Mouse (Mus musculus): ENCODE measurements around the gene Pkm. TPM values are rescaled to one million over a fixed set of nuclear protein-coding genes. Genes with fewer than 3 reads are reported as not detected.

Pkm gene
- total and polyA plus RNA-seq, 3 experiments = 71.6 to 2,746 (median 710) TPM

DNA sequence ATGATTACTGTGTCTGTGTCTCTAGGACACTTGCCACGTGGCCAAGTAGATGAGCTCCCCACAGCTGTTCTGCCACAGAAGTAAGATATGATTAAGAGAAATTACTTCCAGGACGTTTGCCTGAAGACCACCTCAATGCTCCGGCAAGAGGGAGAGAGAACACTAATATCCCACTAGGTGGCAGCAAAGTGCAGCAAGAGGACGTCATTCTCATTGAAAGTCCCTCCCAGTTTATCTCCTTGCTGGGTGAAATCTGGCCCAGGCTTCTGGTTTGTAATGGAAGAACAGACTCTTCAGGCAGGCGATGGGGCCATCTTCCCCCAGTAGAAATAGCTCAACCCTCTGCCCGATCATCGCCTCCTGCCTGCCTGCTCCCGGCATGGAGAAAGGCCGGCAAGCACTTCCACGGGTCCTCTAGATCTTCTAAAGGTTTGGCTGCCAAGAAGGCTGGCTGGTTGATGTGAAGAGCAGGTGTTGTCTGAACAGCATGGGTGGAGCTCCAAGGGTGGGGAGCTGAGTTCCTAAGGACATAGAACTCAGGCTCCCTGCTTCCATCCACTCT is 67.0 kb downstream of the Pkm start:
- no peaks in the 10 kb centered on the region for H3K36me3 ChIP-seq (ENCODE audit: control insufficient read depth in 1 of 2, insufficient read depth in 2 of 2, low read length in 2 of 2)
- no peak overlapping the region for H3K27ac ChIP-seq (ENCODE audit: control insufficient read depth, low read depth, low read length)
- H3K27me3 ChIP-seq (ENCODE audit: control insufficient read depth in 1 of 2, insufficient read depth in 2 of 2, low read length in 2 of 2) = no peaks in the 10 kb centered on the region; a peak in 1 of 4 replicates
- H3K9me3 ChIP-seq (replicated peaks; ENCODE audit: insufficient read depth, low read length) = no peaks in the 10 kb centered on the region
- no peak overlapping the region for H3K9ac ChIP-seq (ENCODE audit: control insufficient read depth, low read depth, low read length, poor library complexity, severe bottlenecking)
- H3K4me1 ChIP-seq (ENCODE audit: control insufficient read depth in 1 of 2, insufficient read depth in 2 of 2, low read length in 2 of 2) = peaks cover 0 to 3% of the 10 kb centered on the region in 2 experiments; a peak in 1 of 4 replicates
- no peak overlapping the region for H3K4me3 ChIP-seq (ENCODE audit: control insufficient read depth in 1 of 2, insufficient read depth in 1 of 2, low read depth in 2 of 2, low read length in 2 of 2)
- DNase-seq (ENCODE audit: low read depth, low spot score) = peak; percentile 93
- no peaks in the 10 kb centered on the region for H3K79me2 ChIP-seq (ENCODE audit: control insufficient read depth, insufficient read depth, low read length, poor library complexity)
- TF ChIP-seq UBTF (IDR thresholded peaks at IDR 0.05; ENCODE audit: borderline replicate concordance, insufficient read depth, low read depth, low read length) = no peak
- TF ChIP-seq MYB (IDR thresholded peaks at IDR 0.05; ENCODE audit: low read depth, low read length) = no peak
- no peak for TF ChIP-seq TCF12 (IDR thresholded peaks at IDR 0.05; ENCODE audit: low read depth, low read length)
- TF ChIP-seq BHLHE40 (IDR thresholded peaks at IDR 0.05; ENCODE audit: borderline replicate concordance, low read depth, low read length) = 0 out of 2 replicates have a peak, but pooled peaks have one; percentile 12
- no peak for TF ChIP-seq GABPA (IDR thresholded peaks at IDR 0.05; ENCODE audit: low read depth, low read length)
- no peak for TF ChIP-seq POLR2A (IDR thresholded peaks at IDR 0.05; ENCODE audit: control insufficient read depth in 1 of 2, insufficient read depth in 1 of 2, low read depth in 1 of 2, low read length in 2 of 2, poor library complexity in 1 of 2)
- peak; percentile 66; the same call in 1 of the 2 replicates for TF ChIP-seq SIN3A (IDR thresholded peaks at IDR 0.05; ENCODE audit: low read length)
- TF ChIP-seq HCFC1 (IDR thresholded peaks at IDR 0.05; ENCODE audit: low read depth, low read length) = no peak
- peak; percentile 100 for TF ChIP-seq RAD21 (IDR thresholded peaks at IDR 0.05; ENCODE audit: low read depth, low read length)
- TF ChIP-seq RCOR1 (IDR thresholded peaks at IDR 0.05; ENCODE audit: low read depth, low read length) = peak; percentile 50; the same call in 1 of the 2 replicates
- TF ChIP-seq MXI1 (IDR thresholded peaks at IDR 0.05; ENCODE audit: low read depth, low read length) = peak; percentile 63
- no peak for TF ChIP-seq NRF1 (IDR thresholded peaks at IDR 0.05; ENCODE audit: insufficient read depth, low read depth, low read length, poor library complexity, severe bottlenecking)
- no peak for TF ChIP-seq ZNF384 (IDR thresholded peaks at IDR 0.05; ENCODE audit: low read depth, low read length)
- TF ChIP-seq ZMIZ1 (IDR thresholded peaks at IDR 0.05; ENCODE audit: low read depth, low read length) = no peak
- no peak for TF ChIP-seq CHD1 (IDR thresholded peaks at IDR 0.05; ENCODE audit: low read depth, low read length)
- peak; percentile 78 to 97 (median 85) for TF ChIP-seq CTCF (IDR thresholded peaks at IDR 0.05 in 2 of 3, conservative IDR thresholded peaks at IDR 0.05 in 1 of 3; ENCODE audit: control insufficient read depth in 1 of 3, insufficient read depth in 1 of 3, low read depth in 2 of 3, low read length in 3 of 3, poor library complexity in 1 of 3, severe bottlenecking in 1 of 3)
- TF ChIP-seq KAT2A (conservative IDR thresholded peaks at IDR 0.05; ENCODE audit: low read depth, low read length) = no peak
- no peak for TF ChIP-seq NELFE (IDR thresholded peaks at IDR 0.05; ENCODE audit: low read depth, low read length)
- no peak for TF ChIP-seq EP300 (IDR thresholded peaks at IDR 0.05; ENCODE audit: low read depth in 1 of 2, low read length in 2 of 2)
- no peak for TF ChIP-seq POLR2AphosphoS5 (IDR thresholded peaks at IDR 0.05; ENCODE audit: borderline replicate concordance, low read depth, low read length)
- TF ChIP-seq CHD2 (IDR thresholded peaks at IDR 0.05; ENCODE audit: low read length) = no peak
- TF ChIP-seq ELF1 (IDR thresholded peaks at IDR 0.05; ENCODE audit: low read depth, low read length) = no peak
- TF ChIP-seq TBP (IDR thresholded peaks at IDR 0.05; ENCODE audit: low read depth, low read length) = no peak
- no peak for TF ChIP-seq MEF2A (IDR thresholded peaks at IDR 0.05; ENCODE audit: extremely low read depth, insufficient replicate concordance, low read depth, low read length, poor library complexity, severe bottlenecking)
- TF ChIP-seq MAX (IDR thresholded peaks at IDR 0.05; ENCODE audit: low read length) = 0 out of 2 replicates have a peak, but pooled peaks have one; percentile 37
- no peak; the same call in 1 of the 2 replicates for TF ChIP-seq GATA1 (IDR thresholded peaks at IDR 0.05; ENCODE audit: low read depth, low read length)
- no peak for TF ChIP-seq E2F4 (IDR thresholded peaks at IDR 0.05; ENCODE audit: borderline replicate concordance, low read depth, low read length)
- peak; percentile 90 for TF ChIP-seq ZC3H11A (IDR thresholded peaks at IDR 0.05; ENCODE audit: low read depth, low read length)
- 0 out of 2 replicates have a peak, but pooled peaks have one; percentile 22 for TF ChIP-seq ETS1 (IDR thresholded peaks at IDR 0.05; ENCODE audit: low read depth, low read length)
- TF ChIP-seq USF2 (IDR thresholded peaks at IDR 0.05; ENCODE audit: borderline replicate concordance in 1 of 2, insufficient read depth in 1 of 2, low read depth in 1 of 2, low read length in 2 of 2) = no peak
- TF ChIP-seq JUND (IDR thresholded peaks at IDR 0.05; ENCODE audit: low read depth, low read length) = no peak
- no peak for TF ChIP-seq USF1 (IDR thresholded peaks at IDR 0.05; ENCODE audit: low read depth, low read length)
- peak; percentile 93 for TF ChIP-seq SMC3 (IDR thresholded peaks at IDR 0.05; ENCODE audit: low read depth, low read length)
- TF ChIP-seq ZKSCAN1 (IDR thresholded peaks at IDR 0.05; ENCODE audit: low read depth, low read length) = no peak
- TF ChIP-seq POLR2AphosphoS2 (IDR thresholded peaks at IDR 0.05; ENCODE audit: low read length) = no peak
- no peak for TF ChIP-seq MAFK (IDR thresholded peaks at IDR 0.05; ENCODE audit: borderline replicate concordance, low read depth, low read length)
- no peak for TF ChIP-seq TAL1 (IDR thresholded peaks at IDR 0.05; ENCODE audit: low read length)

Data from MEL (cell line).